Mouse (Mus musculus) layer of hippocampus, postnatal 25 days (tissue): ENCODE results near the gene Gfy. TPM values are rescaled to one million over a fixed set of nuclear protein-coding genes. Genes with fewer than 3 reads are reported as not detected.
A peak's percentile ranks its signal among the peaks of the same experiment; 100 is the strongest.

ENCODE experiments used
- DNase-seq, 2 experiments: peaks; one replicate each; pipeline ENCODE4 v3.0.0; 2022; ENCODE audit warnings: mixed read lengths in 2 of 2, low spot score in 1 of 2; ENCODE audit errors: extremely low spot score in 1 of 2
- total RNA-seq, 2 experiments: library from RNA; stranded (reverse); gene quantifications; 2 replicates each; pipeline ENCODE4 v1.2.3; 2021

Gfy gene
- under 1 TPM in 1 of 2 experiments, not detected in 1; 0.26 TPM for total RNA-seq

- no peak for DNase-seq
These were observed at the start of gene Gfy for GRCm38 (mm10) chr7:45179469-45179868. TSS of gene Gfy (minus strand) at chr7:45179569.

- DNase-seq, result no peak
These were observed 49.7 kb upstream of the Gfy start for GRCm38 (mm10) chr7:45229046-45229445.

- no peak for DNase-seq
These were observed 49.2 kb upstream of the Gfy start for GRCm38 (mm10) chr7:45228548-45228947.

- DNase-seq, result no peak
These were observed 47.1 kb upstream of the Gfy start for GRCm38 (mm10) chr7:45226421-45226820.

- DNase-seq, result no peak
These were observed 45.5 kb upstream of the Gfy start for GRCm38 (mm10) chr7:45224826-45225225.

- DNase-seq, result no peak
These were observed 42.3 kb upstream of the Gfy start for GRCm38 (mm10) chr7:45221680-45222079.

- no peak for DNase-seq
These were observed 37.2 kb upstream of the Gfy start for GRCm38 (mm10) chr7:45216442-45217183.

GRCm38 (mm10) chr7:45215673-45216441 is 36.5 kb upstream of the Gfy start, which contains the start of gene Tead2:
TSS of gene Tead2 (plus strand) at chr7:45215753.
- DNase-seq, result no peak

GRCm38 (mm10) chr7:45213708-45214107 is 34.3 kb upstream of the Gfy start:
- no peak for DNase-seq

GRCm38 (mm10) chr7:45212356-45212755 is 33.0 kb upstream of the Gfy start:
- DNase-seq, result no peak

- no peak for DNase-seq
These were observed 32.5 kb upstream of the Gfy start, which contains the start of gene Dkkl1 for GRCm38 (mm10) chr7:45211851-45212251. TSS of gene Dkkl1 (minus strand) at chr7:45212147.

GRCm38 (mm10) chr7:45211070-45211469 is 31.7 kb upstream of the Gfy start:
- DNase-seq, result no peak

- DNase-seq, result no peak
These were observed 28.9 kb upstream of the Gfy start for GRCm38 (mm10) chr7:45208260-45208659.

GRCm38 (mm10) chr7:45204380-45205143 is 25.2 kb upstream of the Gfy start, which contains the start of gene Ccdc155:
TSS of gene Ccdc155 (minus strand) at chr7:45204892.
- DNase-seq, result peak; percentile 73 to 79

GRCm38 (mm10) chr7:45202654-45203053 is 23.3 kb upstream of the Gfy start:
- DNase-seq, result no peak

- DNase-seq, result no peak
These were observed 19.6 kb upstream of the Gfy start for GRCm38 (mm10) chr7:45198961-45199360.

GRCm38 (mm10) chr7:45198435-45198834 is 19.1 kb upstream of the Gfy start:
- peak; percentile 41 to 52 for DNase-seq

- DNase-seq, result no peak
These were observed 17.6 kb upstream of the Gfy start for GRCm38 (mm10) chr7:45196994-45197393.

- DNase-seq, result no peak
These were observed 16.8 kb upstream of the Gfy start for GRCm38 (mm10) chr7:45196176-45196535.

GRCm38 (mm10) chr7:45195341-45196175 is 16.2 kb upstream of the Gfy start:
- no peak for DNase-seq
